Mouse (Mus musculus) cerebellum, adult 9-10 months (tissue): ENCODE data around the gene Sipa1l3.
A peak's percentile ranks its signal among the peaks of the same experiment; 100 is the strongest.

Experiments used
- DNase-seq: peaks from one replicate; pipeline ENCODE4 v3.0.0; 2022

Gene Sipa1l3

DNA sequence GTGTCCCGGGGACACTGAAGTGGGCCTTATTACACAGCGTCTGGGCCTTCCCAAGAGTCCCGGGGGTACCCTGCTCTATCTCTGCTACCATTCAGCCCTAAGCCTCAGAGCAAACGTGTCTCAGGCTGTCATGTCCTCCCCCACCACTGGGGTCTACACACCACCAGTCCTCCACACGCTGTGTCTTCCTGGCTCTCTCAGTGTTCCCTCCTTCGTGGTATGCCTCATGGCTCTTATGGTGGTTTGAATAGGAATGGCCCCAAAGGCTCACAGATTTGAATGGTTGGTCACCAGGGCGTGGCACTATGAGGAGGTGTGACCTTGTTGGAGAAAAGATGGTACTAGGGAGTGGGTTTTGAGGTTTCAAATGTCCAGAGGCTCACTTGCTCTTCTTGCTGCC is 43.4 kb downstream of the Sipa1l3 start:
- no peak for DNase-seq

- DNase-seq: no peak
Measured at GRCm38 (mm10) chr7:29471309-29471708, 47.1 kb downstream of the Sipa1l3 start.

GRCm38 (mm10) chr7:29469602-29470344 is 48.7 kb downstream of the Sipa1l3 start:
- DNase-seq: no peak

- no peak for DNase-seq
Measured at GRCm38 (mm10) chr7:29468593-29468992, 49.8 kb downstream of the Sipa1l3 start.

GRCm38 (mm10) chr7:29466585-29466984 is 51.9 kb downstream of the Sipa1l3 start:
- DNase-seq: no peak

DNA sequence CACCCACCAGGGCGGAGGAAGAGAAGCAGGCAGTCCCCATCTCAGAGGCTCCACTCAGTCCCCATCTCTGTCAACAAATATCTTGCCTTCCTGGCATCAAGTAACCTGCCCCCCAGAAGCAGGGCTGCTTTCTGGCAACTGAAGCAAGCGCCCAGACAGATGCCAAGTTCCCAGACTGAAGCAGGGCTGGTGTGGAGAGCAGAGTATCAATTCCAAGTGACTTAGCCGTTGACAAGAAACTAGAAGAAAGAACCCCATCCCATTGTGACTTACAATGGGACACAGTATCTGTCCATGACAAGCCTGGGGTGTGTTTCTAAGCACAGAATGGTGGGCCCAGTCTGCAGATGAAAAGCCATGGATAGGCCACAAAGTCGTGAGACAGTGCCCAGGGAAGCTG is 52.7 kb downstream of the Sipa1l3 start:
- DNase-seq: no peak

- no peak for DNase-seq
Measured at GRCm38 (mm10) chr7:29462820-29463219, 55.6 kb downstream of the Sipa1l3 start.

DNA sequence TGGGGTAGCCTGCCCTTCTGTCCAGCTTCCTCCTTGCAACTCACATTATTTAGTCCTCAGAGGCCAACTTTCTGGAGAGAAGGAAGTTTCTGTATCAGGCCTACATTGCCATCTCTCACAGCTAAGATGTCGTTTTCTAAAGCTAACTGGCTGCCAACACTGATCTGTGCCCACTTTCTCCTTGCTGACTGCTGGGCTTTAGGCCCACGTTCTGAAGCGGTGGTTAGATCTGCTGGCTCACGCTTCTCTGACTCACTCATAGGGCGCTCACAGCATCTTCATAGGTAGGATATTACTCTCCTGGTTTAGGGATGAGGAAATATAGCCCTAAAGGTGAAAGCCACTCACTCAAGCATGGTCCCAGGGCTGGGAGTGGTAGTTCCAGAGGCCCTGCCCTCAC is 56.3 kb downstream of the Sipa1l3 start:
- no peak for DNase-seq

- DNase-seq: no peak
Measured at GRCm38 (mm10) chr7:29461557-29461956, 56.9 kb downstream of the Sipa1l3 start.

- DNase-seq: peak; percentile 72
Measured at GRCm38 (mm10) chr7:29458889-29459740, 59.3 kb downstream of the Sipa1l3 start.

DNA sequence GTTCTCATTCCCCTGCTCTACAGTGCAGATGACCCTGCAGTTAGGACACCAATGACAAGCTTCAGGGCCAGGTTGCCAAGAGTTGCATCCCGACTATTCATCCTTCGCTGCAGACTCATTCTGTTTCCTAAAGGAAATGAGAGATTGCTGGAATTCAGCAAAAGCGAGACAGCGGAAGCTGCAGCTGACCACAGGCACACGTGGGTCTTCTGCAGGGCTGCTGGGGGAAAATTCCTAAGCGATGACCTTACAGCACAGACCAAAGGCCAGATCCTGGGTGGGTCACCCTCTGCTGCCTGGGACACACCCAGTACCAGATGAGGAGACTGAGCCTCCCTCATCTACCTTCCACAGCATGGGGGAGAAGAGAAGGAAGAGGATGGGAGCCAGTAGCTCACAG is 60.7 kb downstream of the Sipa1l3 start:
- no peak for DNase-seq

DNA sequence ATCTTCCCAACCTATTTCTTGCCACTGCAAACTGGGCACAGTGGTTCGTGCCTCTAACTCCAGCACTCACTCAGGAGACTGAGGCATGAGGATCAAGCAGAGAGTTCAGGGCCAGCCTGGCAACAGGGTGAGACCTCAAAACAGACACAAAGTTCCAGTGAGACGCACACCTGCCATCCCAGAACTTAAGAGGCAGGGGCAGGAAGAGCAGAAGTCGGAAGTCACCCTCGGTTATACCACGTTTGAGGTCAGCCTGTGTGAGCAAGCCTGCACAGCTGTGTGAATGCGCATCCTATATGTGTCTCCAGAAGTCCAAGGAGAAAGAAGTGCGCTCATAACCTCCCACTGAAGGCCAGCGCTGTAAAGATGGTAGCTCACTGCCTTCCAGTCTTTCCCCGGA is 61.7 kb downstream of the Sipa1l3 start:
- no peak for DNase-seq

GRCm38 (mm10) chr7:29455591-29455990 is 62.9 kb downstream of the Sipa1l3 start:
- no peak for DNase-seq

- DNase-seq: no peak
Measured at GRCm38 (mm10) chr7:29454965-29455364, 63.5 kb downstream of the Sipa1l3 start.

DNA sequence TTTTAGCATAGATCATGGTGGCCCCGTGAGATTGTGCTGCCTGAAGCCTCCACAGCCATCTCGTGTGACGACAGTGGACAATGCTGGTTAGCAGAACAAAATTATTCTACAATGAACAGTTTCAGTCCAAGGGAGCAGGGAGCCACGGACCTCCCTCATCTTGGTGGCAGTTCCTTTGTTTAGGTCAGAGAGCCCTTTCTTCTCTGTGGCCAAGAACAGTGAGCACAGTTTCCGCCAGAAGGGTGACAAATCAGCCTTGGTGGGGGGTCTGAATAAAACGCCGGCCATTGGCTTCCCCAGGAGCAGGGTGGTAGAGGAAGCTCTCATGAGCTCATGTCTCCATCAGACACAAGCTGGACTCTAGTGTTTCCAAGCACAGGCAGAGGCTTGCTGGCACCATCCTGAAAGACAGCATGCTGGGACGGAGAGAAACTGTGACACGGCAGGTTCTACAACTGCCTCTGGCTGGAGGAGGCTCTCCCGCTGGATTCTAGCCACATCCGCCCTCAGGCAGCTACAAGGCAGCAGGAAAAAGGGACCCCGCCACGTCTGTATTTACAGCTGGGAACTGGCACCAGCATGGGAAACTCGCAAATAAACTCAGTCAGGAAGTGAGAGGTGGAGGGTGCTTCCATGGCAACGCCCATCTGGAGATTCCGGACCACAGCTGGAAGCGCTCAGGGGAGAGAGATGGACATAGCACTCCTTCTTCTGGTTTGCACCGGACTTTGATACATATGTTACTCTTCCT is 65.3 kb downstream of the Sipa1l3 start:
- DNase-seq: peak; percentile 68

DNA sequence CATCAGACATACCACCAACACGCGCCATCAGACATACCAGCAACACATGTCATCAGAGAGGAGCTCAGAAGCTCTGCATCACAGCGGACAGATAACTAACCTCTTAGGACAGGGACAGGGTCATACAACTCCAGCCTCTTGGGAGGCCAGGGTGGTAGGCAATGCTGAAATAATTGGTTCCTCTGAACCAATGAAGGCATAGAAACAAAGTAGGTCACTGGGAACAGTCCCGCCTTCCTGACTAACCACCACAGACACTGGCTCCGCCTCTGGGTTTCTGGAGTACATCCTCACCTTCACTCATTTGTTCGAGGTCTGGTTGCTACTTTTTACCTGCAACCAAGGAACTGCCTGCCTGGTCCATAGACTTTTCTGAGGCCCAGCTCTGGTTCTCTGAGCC is 66.1 kb downstream of the Sipa1l3 start:
- no peak for DNase-seq

DNA sequence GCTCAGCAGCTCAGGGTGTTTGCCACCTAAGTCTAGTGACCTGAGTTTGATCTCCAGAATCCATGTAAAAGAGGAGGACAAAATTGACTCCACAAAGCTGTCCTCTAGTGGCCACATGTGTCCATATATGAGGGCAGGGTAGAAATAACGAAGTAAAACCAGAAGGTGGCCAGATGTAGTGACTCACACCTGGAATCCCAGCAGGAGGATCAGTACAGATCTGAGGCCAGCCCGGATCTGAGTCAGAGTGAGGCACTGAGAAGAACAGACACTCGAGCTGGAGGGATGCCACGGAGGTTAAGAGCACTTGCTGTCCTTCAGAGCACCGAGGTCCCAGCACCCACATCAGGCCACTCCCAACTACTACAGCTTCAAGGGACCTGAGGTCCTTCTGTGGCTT is 68.3 kb downstream of the Sipa1l3 start:
- DNase-seq: no peak

- DNase-seq: no peak
Measured at GRCm38 (mm10) chr7:29448830-29449229, 69.6 kb downstream of the Sipa1l3 start.

GRCm38 (mm10) chr7:29447147-29447829 is 71.2 kb downstream of the Sipa1l3 start:
- DNase-seq: no peak

DNA sequence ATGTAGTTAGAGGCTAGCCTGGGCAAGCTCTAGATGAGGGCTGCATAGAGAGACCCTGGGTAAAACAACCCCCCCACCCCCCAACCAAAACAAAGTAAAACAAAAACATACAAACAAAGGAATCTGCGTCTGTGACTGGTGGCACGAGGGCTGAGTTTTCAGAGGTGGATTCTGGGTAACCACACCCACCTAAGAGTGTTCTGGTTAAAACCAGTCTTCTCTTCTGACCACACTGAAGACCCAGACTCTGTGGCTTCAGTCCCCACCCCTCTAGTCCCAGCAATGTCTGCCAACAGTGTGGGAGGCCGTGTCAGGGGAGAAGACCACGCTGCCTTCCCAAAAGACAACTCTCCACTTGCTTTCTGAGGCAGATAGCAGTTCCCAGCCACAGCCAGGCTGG is 72.3 kb downstream of the Sipa1l3 start:
- no peak for DNase-seq

- DNase-seq: no peak
Measured at GRCm38 (mm10) chr7:29444527-29444926, 73.9 kb downstream of the Sipa1l3 start.

DNA sequence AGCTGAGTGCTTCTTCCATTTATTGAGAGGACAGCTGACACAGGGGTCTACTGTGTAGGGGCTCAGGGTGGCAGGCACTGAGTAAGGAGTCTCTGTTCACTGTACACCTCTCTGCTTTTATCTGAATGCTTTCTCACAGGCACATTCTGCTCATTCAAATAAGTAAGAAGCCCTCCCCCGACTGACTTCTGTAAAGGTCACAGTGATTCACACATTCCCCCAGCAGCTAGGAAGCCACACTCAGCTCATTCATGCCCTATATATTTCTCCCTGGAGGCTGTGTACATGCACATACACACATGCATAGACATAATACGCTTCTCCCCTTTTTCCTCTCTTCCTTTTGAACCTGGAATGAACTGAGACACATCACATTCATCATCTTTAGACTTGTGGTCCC is 74.4 kb downstream of the Sipa1l3 start:
- no peak for DNase-seq

GRCm38 (mm10) chr7:29441793-29442192 is 76.6 kb downstream of the Sipa1l3 start:
- DNase-seq: no peak
